Mouse (Mus musculus): ENCODE measurements at regions not wholly inside any gene's neighbourhood (a gene's known extent, or its start where the extent isn't known, plus 50 kb on each side); places are given as distances from the start of the nearest gene placed in this dataset.

DNA sequence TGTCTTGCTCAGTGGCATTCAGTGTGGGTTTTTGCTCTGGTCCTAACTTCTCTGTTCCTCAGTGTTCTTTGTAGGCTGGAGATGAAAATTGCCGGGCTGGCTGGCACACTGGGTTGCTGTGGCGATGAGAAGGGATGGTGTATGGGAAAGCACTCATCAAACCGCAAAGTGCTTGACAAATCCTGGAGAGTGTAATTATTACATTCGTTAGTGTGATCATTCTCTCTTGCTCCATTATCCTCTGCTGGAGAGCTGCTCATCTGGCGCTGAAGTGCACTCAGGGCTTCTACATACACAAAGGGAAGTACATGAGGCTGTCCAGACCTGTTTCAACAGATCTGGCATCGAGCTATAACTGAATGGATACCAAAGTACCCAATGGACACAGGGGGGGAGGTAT, 605.9 kb upstream of the Cdh11 start:
- Histone ChIP-seq H3K4me3 (no peak overlapping the region), H3K4me1 (no peaks in the 10 kb centered on the region), H3K9me3 (no peaks in the 10 kb centered on the region), H3K27me3 (no peaks in the 10 kb centered on the region), H3K27ac (no peak overlapping the region), H3K36me3 (no peaks in the 10 kb centered on the region), H3K4me2 (no peak overlapping the region), H3K9ac (no peak overlapping the region)
- ATAC-seq (ENCODE audit: borderline replicate concordance, extremely low read depth, low FRiP score, low TSS enrichment) = no peak
- WGBS = 80% methylated on average over 6 of the region's 6 CpGs

- Histone ChIP-seq H3K4me3 (no peak overlapping the region), H3K36me3 (no peaks in the 10 kb centered on the region), H3K4me2 (no peak overlapping the region), H3K4me1 (no peaks in the 10 kb centered on the region), H3K27ac (no peak overlapping the region), H3K9me3 (no peaks in the 10 kb centered on the region), H3K27me3 (no peaks in the 10 kb centered on the region), H3K9ac (no peak overlapping the region)
- no peak for ATAC-seq (ENCODE audit: borderline replicate concordance, extremely low read depth, low FRiP score, low TSS enrichment)
- 60% methylated on average over 4 of the region's 4 CpGs for WGBS
Measured at GRCm38 (mm10) chr8:103395316-103395715, 609.9 kb upstream of the Cdh11 start.

GRCm38 (mm10) chr8:103398179-103398578, 612.7 kb upstream of the Cdh11 start:
- ATAC-seq (ENCODE audit: borderline replicate concordance, extremely low read depth, low FRiP score, low TSS enrichment) = no peak
- no peak overlapping the region for H3K9ac ChIP-seq
- no peaks in the 10 kb centered on the region for H3K36me3 ChIP-seq
- no peak overlapping the region for H3K4me3 ChIP-seq
- H3K27me3 ChIP-seq = no peaks in the 10 kb centered on the region
- WGBS = 80% methylated on average over 3 of the region's 3 CpGs
- no peak overlapping the region for H3K27ac ChIP-seq
- H3K4me1 ChIP-seq = no peaks in the 10 kb centered on the region
- no peak overlapping the region for H3K4me2 ChIP-seq
- H3K9me3 ChIP-seq = no peaks in the 10 kb centered on the region

GRCm38 (mm10) chr8:103399466-103399865, 614.0 kb upstream of the Cdh11 start:
- Histone ChIP-seq H3K27me3 (no peaks in the 10 kb centered on the region), H3K4me3 (no peak overlapping the region), H3K27ac (no peak overlapping the region), H3K4me1 (no peaks in the 10 kb centered on the region), H3K9ac (no peak overlapping the region), H3K36me3 (no peaks in the 10 kb centered on the region), H3K9me3 (no peaks in the 10 kb centered on the region), H3K4me2 (no peak overlapping the region)
- no peak for ATAC-seq (ENCODE audit: borderline replicate concordance, extremely low read depth, low FRiP score, low TSS enrichment)
- WGBS = 87% methylated on average over 3 of the region's 3 CpGs

DNA sequence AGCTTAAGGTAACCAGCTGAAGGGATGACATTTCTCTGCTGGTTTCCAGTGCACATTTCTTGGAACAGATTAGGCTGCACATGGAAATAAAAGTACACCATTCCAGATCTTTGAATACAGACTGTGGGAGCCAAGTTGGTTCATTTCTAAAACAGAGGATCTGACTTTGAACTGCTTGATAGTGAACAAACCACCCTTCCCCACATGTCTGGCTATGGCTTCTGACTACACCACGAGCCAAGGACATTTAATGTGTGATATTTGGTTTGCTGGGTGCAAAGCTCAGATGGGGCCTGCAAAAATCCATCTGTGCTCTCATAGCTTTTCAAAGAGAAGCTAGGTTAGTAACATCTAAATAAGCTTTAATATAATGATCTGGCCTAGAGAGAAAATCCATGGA, 614.7 kb upstream of the Cdh11 start:
- Histone ChIP-seq H3K4me3 (no peak overlapping the region), H3K4me1 (no peaks in the 10 kb centered on the region), H3K27me3 (no peaks in the 10 kb centered on the region), H3K4me2 (no peak overlapping the region), H3K36me3 (no peaks in the 10 kb centered on the region), H3K27ac (no peak overlapping the region), H3K9me3 (no peaks in the 10 kb centered on the region), H3K9ac (no peak overlapping the region)
- WGBS = 81% methylated on average over 1 of the region's 1 CpGs
- no peak for ATAC-seq (ENCODE audit: borderline replicate concordance, extremely low read depth, low FRiP score, low TSS enrichment)

DNA sequence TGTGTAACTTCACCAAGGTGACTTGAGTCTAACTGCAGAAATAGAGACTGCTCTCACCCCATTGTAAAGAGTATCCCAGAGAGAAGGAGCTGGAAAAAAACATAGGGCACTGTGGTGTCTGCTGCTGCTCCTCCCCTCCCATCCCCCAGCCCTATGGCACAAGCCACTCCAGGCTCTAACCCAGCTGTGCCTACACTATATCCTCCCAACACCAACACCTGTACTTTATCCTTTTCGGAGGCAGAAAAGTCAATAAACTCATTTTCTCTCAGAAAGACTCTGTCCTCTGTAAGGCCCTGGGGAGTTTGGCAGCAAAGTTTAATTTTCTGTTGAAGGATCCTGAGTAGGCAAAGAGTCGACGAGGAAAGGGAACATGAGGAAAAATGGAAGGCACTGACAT, 617.3 kb upstream of the Cdh11 start:
- H3K9me3 ChIP-seq = no peaks in the 10 kb centered on the region
- no peak overlapping the region for H3K9ac ChIP-seq
- no peak for ATAC-seq (ENCODE audit: borderline replicate concordance, extremely low read depth, low FRiP score, low TSS enrichment)
- H3K4me1 ChIP-seq = no peaks in the 10 kb centered on the region
- H3K4me2 ChIP-seq = no peak overlapping the region
- no peak overlapping the region for H3K4me3 ChIP-seq
- H3K27me3 ChIP-seq = no peaks in the 10 kb centered on the region
- H3K27ac ChIP-seq = no peak overlapping the region
- H3K36me3 ChIP-seq = no peaks in the 10 kb centered on the region
- 63% methylated on average over 3 of the region's 3 CpGs for WGBS

GRCm38 (mm10) chr8:103403826-103404225, 618.4 kb upstream of the Cdh11 start:
- WGBS = 76% methylated on average over 4 of the region's 4 CpGs
- Histone ChIP-seq H3K4me3 (no peak overlapping the region), H3K4me2 (no peak overlapping the region), H3K9ac (no peak overlapping the region), H3K36me3 (no peaks in the 10 kb centered on the region), H3K27ac (no peak overlapping the region), H3K9me3 (no peaks in the 10 kb centered on the region), H3K4me1 (peaks cover 4% of the 10 kb centered on the region; the same call in 1 of the 2 replicates), H3K27me3 (no peaks in the 10 kb centered on the region)
- ATAC-seq (ENCODE audit: borderline replicate concordance, extremely low read depth, low FRiP score, low TSS enrichment) = no peak

DNA sequence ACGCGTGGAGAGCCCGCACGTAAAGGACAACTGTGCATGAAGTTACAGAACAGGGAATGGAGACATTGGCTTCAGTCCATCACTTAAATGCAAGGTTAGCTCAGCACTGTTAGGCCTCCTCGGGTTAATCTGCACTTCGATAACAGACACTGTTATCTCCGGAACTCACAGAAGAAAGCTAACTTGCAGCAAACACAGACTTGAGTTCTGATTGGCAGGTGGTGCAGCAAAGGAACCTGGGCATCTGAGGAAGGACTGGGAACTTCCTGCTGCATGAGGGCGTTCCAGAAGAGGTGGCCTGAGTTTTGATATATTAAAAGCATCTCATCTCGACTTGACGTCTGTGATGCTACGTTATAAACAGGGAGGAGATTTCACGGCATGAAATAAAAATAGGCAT, 620.3 kb upstream of the Cdh11 start:
- no peak overlapping the region for H3K27ac ChIP-seq
- no peak for ATAC-seq (ENCODE audit: borderline replicate concordance, extremely low read depth, low FRiP score, low TSS enrichment)
- H3K4me2 ChIP-seq = no peak overlapping the region

DNA sequence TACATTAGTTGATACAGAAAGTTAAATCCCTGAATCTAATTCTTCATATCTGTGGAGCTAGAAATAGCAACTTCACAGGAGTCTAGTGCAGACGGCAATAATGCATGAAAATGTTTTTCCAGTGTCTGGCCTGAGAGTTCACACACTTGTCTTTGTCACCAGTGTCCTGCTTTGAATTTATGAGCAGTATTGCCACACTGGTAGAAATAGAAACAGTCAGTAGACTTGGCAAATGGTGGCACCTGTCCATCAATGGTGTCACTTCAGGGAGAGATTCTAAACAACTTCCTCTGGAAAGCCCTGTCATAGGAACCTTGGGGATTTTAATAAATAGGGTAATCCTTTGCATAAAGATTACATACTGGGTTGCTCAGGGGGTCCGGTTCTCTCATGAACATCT, 621.5 kb upstream of the Cdh11 start:
- Histone ChIP-seq H3K27ac (no peak overlapping the region), H3K9ac (no peak overlapping the region)

More for the DNA sequence above, 620.3 kb upstream of the Cdh11 start:
- no peaks in the 10 kb centered on the region for H3K27me3 ChIP-seq
- WGBS = 29% methylated on average over 12 of the region's 12 CpGs
- H3K9me3 ChIP-seq = no peaks in the 10 kb centered on the region
- H3K4me3 ChIP-seq = no peak overlapping the region
- H3K9ac ChIP-seq = no peak overlapping the region
- no peaks in the 10 kb centered on the region for H3K36me3 ChIP-seq
- peaks cover 8% of the 10 kb centered on the region; the same call in 1 of the 2 replicates for H3K4me1 ChIP-seq

GRCm38 (mm10) chr8:103407631-103408030, 622.2 kb upstream of the Cdh11 start:
- no peak for ATAC-seq (ENCODE audit: borderline replicate concordance, extremely low read depth, low FRiP score, low TSS enrichment)
- no peak overlapping the region for H3K4me2 ChIP-seq
- peaks cover 8% of the 10 kb centered on the region; the same call in 1 of the 2 replicates for H3K4me1 ChIP-seq
- no peaks in the 10 kb centered on the region for H3K9me3 ChIP-seq
- H3K36me3 ChIP-seq = no peaks in the 10 kb centered on the region
- H3K27me3 ChIP-seq = no peaks in the 10 kb centered on the region
- H3K27ac ChIP-seq = no peak overlapping the region
- H3K4me3 ChIP-seq = no peak overlapping the region
- 67% methylated on average over 5 of the region's 5 CpGs for WGBS
- H3K9ac ChIP-seq = no peak overlapping the region

More for the DNA sequence above, 621.5 kb upstream of the Cdh11 start:
- ATAC-seq (ENCODE audit: borderline replicate concordance, extremely low read depth, low FRiP score, low TSS enrichment) = no peak
- WGBS = 69% methylated on average over 2 of the region's 2 CpGs
- Histone ChIP-seq H3K36me3 (no peaks in the 10 kb centered on the region), H3K4me3 (no peak overlapping the region), H3K9me3 (no peaks in the 10 kb centered on the region), H3K4me1 (peaks cover 8% of the 10 kb centered on the region; the same call in 1 of the 2 replicates), H3K4me2 (no peak overlapping the region), H3K27me3 (no peaks in the 10 kb centered on the region)

DNA sequence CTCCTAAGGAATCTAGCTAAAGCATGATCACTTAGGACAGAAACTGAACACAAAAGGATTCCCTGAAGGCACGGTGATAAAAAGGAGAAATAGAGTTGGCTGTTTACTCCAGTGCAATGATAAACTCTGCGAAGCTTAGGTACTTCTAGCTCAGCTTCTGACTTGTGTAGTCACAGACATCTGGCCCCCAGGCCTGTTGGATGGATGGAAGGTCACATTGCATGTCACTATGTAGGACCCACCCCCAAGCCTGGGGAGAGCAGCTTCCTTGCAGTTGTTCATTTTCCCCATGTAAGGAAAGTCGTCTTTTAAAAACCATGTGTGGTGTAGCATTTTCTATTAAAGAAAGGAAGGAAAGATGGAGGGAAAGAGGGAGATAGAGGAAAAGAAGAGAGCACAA, 623.0 kb upstream of the Cdh11 start:
- peaks cover 8% of the 10 kb centered on the region for H3K4me1 ChIP-seq
- H3K4me3 ChIP-seq = no peak overlapping the region
- 56% methylated on average over 3 of the region's 3 CpGs for WGBS
- H3K27ac ChIP-seq = peak overlapping the region; percentile 59
- H3K4me2 ChIP-seq = no peak overlapping the region
- ATAC-seq (ENCODE audit: borderline replicate concordance, extremely low read depth, low FRiP score, low TSS enrichment) = no peak
- H3K36me3 ChIP-seq = no peaks in the 10 kb centered on the region
- H3K9me3 ChIP-seq = no peaks in the 10 kb centered on the region
- no peaks in the 10 kb centered on the region for H3K27me3 ChIP-seq
- no peak overlapping the region for H3K9ac ChIP-seq

GRCm38 (mm10) chr8:103409121-103409551, 623.7 kb upstream of the Cdh11 start:
- Histone ChIP-seq H3K9me3 (no peaks in the 10 kb centered on the region), H3K4me1 (peaks cover 15% of the 10 kb centered on the region), H3K4me3 (no peak overlapping the region), H3K4me2 (no peak overlapping the region), H3K27me3 (no peaks in the 10 kb centered on the region), H3K27ac (peak overlapping the region; percentile 59), H3K36me3 (no peaks in the 10 kb centered on the region), H3K9ac (no peak overlapping the region)
- WGBS = 16% methylated on average over 2 of the region's 2 CpGs
- ATAC-seq (ENCODE audit: borderline replicate concordance, extremely low read depth, low FRiP score, low TSS enrichment) = peak; percentile 62; the same call in 1 of the 2 replicates

DNA sequence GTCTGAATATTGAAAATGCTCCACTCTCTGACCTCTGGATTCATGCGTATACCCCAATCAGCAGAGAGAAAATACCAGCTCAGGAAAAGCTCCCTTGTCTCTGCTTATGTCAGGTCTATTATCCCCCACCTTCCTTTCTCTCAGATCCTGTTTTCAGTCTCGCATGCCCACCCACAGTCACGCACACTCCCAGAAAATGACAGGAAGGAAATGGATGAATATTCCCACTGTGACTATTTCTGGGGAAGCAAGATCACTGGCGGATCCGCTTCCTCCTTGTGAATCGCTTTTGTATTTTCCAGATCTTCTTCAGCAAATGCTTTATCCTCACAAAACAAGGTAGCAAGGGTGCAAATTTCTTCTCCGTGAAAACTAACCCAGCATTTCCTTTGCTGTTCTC, 627.3 kb upstream of the Cdh11 start:
- Histone ChIP-seq H3K4me1 (peaks cover 16% of the 10 kb centered on the region), H3K9ac (no peak overlapping the region), H3K4me3 (no peak overlapping the region), H3K27me3 (no peaks in the 10 kb centered on the region), H3K36me3 (no peaks in the 10 kb centered on the region), H3K4me2 (no peak overlapping the region), H3K9me3 (no peaks in the 10 kb centered on the region), H3K27ac (0 out of 2 replicates have a peak overlapping the region, but pooled peaks have one; percentile 15)
- 65% methylated on average over 7 of the region's 7 CpGs for WGBS
- ATAC-seq (ENCODE audit: borderline replicate concordance, extremely low read depth, low FRiP score, low TSS enrichment) = no peak

Measured in lung, embryonic 15.5 days (tissue).